Mouse (Mus musculus) thymus, postnatal 36 days (tissue): ENCODE data around the gene Lmod2.

Experiments
- DNase-seq, 2 experiments: peaks; one replicate each; pipeline ENCODE4 v3.0.0; 2022; ENCODE audit warnings: mixed read lengths in 2 of 2

The Lmod2 gene

GRCm38 (mm10) chr6:24602993-24603392 lies 5.4 kb downstream of the Lmod2 start:
- no peak for DNase-seq

DNA sequence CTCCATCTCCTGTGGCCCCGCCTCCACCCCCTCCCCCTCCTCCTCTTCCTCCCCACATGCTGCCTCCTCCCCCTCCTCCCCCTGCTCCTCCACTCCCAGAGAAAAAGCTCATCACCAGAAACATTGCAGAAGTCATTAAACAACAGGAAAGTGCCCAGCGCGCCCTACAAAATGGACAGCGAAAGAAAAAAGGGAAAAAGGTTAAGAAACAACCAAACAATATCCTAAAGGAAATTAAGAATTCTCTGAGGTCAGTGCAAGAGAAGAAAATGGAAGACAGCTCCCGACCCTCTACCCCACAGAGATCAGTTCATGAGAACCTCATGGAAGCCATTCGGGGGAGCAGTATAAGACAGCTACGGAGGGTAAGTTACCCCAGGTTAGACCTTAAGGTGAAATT lies 6.7 kb downstream of the Lmod2 start:
- no peak for DNase-seq

- no peak for DNase-seq
Observed at GRCm38 (mm10) chr6:24605631-24606030, 8.1 kb downstream of the Lmod2 start.

DNA sequence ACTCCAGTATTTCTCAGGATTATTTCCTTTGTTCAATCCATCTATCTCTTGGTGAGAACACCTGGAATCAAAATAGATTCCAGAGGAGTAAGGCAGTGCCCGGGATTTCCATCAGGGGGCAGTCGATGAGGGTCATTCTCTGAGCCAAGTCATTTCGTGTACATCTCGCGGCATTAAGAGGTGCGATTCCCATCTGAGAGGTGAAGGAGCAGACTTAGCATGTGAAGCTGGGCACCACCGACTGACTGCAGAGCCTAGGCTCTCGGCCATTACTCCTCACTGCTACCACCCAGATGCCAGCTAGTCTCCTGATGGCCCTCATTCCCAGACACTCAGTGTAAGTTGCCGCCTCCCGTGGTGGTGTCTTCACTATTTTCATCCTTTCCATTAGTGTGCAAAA lies 8.9 kb downstream of the Lmod2 start:
- no peak for DNase-seq

DNA sequence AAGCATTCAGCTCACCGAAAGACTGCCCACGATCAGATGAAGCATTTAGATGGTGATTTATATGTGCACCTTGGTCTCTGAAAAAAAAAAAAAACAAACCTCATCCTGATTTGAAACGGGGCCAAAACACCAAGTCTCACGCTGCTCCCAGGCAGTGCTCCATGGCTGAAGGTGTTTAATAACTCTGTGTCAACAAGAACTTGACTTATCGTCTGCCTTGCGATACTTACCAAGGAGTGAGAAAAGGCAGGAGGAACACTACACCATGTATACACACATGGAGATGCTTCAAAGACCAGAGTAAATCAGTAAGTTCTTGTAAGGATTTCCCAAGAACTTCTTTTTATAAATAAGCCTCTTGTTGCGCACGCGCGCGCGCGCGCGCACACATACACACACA lies 10.0 kb downstream of the Lmod2 start:
- no peak for DNase-seq

- no peak for DNase-seq
Observed at GRCm38 (mm10) chr6:24608129-24608528, 10.6 kb downstream of the Lmod2 start.

GRCm38 (mm10) chr6:24608682-24609081 lies 11.1 kb downstream of the Lmod2 start:
- no peak for DNase-seq

DNA sequence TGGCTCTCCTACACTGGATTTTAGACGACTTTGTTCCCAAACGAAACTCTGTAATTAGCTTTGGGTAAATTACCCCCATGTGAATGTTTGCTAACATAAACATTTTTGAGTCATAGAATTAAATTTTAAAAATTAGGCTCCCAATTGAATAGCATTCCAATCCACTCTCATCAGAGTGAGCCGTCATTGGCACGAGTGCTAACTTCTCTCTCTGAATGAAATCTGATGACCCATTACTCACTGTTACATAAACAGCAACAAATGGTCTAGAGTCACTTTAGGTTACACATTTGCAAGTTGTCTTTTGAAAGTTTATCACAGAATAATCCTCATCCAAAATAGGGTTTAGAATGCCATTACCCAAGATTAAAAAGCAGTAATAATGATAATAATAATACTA lies 12.0 kb downstream of the Lmod2 start:
- no peak for DNase-seq

GRCm38 (mm10) chr6:24610358-24610757 lies 12.8 kb downstream of the Lmod2 start:
- DNase-seq, result no peak

DNA sequence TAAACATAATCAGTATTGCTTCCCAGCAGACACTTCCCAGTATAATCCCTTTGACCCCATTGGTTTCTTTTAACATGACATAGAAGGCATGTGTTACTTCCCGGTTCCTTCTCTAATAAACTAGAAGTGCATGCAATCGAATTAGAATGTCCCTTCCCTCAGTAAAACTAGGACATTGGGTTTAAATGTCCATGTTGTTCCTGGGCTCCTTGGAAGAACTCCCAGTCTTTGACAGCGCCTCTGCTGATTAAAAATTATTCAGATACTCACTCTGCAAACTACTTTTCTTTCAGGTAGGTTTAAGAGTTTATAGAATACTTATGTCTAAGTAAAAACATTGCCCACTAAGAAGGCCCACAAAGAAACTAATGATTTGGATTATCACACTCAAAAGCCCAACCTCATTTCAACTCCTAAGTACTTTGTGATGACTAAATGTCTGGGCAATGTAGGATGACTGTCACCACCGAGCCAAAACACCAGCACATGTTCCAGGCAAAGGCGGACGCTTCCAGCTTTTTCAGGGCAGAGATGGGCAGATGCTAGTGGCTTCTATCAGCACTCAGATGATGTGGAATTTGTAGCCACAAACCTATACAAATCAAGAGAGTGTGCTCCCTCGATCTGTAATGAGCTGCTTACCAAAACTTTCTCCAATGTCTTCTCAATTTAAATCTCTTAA lies 14.7 kb downstream of the Lmod2 start:
- DNase-seq, result no peak

GRCm38 (mm10) chr6:24613346-24613745 lies 15.8 kb downstream of the Lmod2 start:
- DNase-seq, result no peak

DNA sequence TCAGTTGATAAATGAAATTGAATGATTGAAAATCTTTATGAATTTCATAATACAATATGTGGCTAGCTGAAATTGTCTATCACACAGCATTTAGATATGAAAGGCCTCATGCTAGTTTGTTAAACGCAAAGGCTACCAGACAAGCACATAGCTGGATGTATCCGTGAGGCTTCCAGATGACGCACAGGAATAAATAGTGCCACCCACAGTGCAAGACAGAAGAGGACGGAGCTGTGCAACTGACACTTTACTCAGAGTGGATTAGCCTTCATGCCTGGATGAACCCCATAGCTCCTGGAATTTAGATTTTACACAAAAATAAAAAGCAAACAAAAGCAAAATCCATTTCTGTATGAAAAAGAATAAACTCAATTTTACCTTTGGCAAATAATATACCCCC lies 16.4 kb downstream of the Lmod2 start:
- no peak for DNase-seq

GRCm38 (mm10) chr6:24616746-24617145 lies 19.2 kb downstream of the Lmod2 start:
- no peak for DNase-seq

DNA sequence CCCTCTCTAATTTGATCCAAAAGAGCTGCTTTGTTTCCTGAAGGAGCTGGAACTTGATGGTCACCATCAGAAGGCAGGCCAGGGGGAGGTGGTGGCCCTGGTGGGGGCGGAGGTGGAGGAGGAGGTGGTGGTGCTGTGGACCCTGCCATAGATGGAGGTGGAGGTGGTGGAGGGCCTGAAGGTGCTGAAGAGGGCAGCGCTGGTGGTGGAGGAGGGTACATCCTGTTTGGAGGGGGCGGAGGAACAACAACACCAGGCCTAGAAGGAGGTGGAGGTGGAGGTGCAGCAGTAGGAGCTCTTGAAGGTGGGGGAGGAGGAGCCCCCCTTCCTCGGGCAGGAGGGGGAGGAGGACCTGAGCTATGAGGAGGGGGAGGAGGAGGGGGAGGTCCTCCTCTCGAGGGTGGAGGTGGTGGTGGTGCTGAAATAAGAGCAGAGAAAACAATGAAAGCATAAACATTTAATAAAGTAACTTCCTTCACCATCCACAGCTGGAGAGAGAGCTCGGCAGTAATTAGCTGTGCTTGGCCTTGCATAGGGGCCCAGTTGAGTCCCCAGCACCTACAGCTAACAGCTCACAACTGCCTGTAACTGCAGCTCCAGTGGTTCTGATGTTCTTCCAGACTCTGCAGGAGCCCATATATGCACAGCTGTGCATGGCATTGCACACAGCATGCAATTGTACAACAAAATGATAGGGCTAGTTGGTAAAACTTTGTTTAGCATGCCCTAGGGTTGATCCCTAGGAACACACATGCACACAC lies 21.9 kb downstream of the Lmod2 start:
- peak in 1 of 2 experiments; percentile 12 for DNase-seq

DNA sequence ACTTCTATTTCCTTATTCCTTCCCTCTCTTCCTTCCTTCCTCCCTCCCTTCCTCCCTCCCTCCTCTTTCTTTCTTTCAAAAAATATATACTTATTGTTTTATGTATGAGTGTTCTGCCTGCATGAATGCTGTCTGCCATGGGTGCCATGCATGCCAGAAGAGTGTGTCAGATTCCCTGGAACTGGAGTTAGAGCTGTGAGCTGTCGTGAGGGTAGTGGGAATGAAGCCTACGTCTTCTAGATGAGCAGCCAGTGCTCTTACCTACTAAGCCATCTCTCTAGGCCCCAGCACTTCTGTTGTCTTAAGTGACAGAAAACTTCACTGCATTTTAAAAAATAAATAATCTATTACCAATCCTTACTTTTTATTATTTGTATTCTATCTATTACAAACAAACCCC lies 23.4 kb downstream of the Lmod2 start:
- DNase-seq, result no peak

- DNase-seq, result no peak
Observed at GRCm38 (mm10) chr6:24622098-24622497, 24.5 kb downstream of the Lmod2 start.

GRCm38 (mm10) chr6:24627586-24628030 lies 30.0 kb downstream of the Lmod2 start:
- peak in 1 of 2 experiments; percentile 9 for DNase-seq

DNA sequence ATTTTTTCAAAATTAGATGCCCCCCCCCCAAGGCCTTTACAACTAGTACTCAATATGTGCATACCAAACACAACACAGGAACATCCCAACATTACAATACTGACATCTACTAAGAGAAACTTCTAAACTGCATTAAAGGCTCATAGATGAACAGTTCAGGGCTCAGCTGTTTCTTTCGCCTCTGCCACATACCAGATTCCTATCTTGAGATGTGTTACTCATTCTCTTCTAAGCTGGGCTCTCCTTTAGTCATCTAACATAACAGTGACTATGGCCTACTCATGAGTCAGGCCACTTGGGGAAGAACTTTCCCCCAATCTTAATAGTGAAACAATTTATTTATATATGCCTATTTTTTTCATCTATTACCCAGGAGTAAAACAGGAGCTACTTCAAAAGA lies 30.9 kb downstream of the Lmod2 start:
- DNase-seq, result no peak

GRCm38 (mm10) chr6:24632061-24632460 lies 34.5 kb downstream of the Lmod2 start:
- DNase-seq, result no peak

DNA sequence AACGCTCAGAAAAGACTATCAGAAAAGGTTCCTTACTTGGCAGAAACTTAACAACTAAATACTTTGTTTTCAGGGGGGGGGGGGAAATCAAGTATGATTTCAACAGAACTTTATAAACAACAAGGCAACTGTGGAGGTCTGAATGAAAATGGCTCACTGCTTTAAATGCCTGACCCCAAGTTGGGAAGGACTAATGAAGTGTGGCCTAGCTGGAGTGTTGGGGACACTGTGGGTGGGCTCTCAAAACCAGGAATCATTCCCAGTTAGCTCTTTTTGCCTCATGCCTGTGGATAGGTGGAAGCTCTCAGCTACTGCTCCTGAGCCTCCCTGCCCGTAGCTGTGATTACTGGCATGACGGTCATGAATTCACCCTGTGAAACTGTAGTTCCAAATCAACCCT lies 36.5 kb downstream of the Lmod2 start:
- no peak for DNase-seq

GRCm38 (mm10) chr6:24635814-24636213 lies 38.3 kb downstream of the Lmod2 start:
- no peak for DNase-seq

- DNase-seq, result no peak
Observed at GRCm38 (mm10) chr6:24641286-24641685, 43.7 kb downstream of the Lmod2 start.

- DNase-seq, result no peak
Observed at GRCm38 (mm10) chr6:24642161-24642560, 44.6 kb downstream of the Lmod2 start.

- no peak for DNase-seq
Observed at GRCm38 (mm10) chr6:24642960-24643359, 45.4 kb downstream of the Lmod2 start.
